Mouse (Mus musculus): Measurements from ENCODE around the gene Irak1.

Irak1 gene

GRCm38 (mm10) chrX:73966248-73967176, 57.2 kb downstream of the Irak1 start, which contains the start of gene Hcfc1:
Gene Hcfc1, minus strand, starts transcription at chrX:73966357.
- peak; percentile 93 for DNase-seq (ENCODE audit: low spot score in 2 of 2)

GRCm38 (mm10) chrX:73965307-73965706, 58.4 kb downstream of the Irak1 start:
- peak; percentile 83 to 85 for DNase-seq (ENCODE audit: low spot score in 2 of 2)

- no peak for DNase-seq (ENCODE audit: low spot score in 2 of 2)
Measured at GRCm38 (mm10) chrX:73964363-73964762, 59.4 kb downstream of the Irak1 start.

Measured in right cerebral cortex, postnatal 10 days (tissue).